Mouse (Mus musculus): ENCODE results near the gene Adgrf2. TPM values are rescaled to one million over a fixed set of nuclear protein-coding genes. Genes with fewer than 3 reads are reported as not detected.

The Adgrf2 gene
- polyA plus RNA-seq, 1 experiment, result not detected

- TF ChIP-seq CEBPB (IDR thresholded peaks at IDR 0.05; ENCODE audit: low read depth), result no peak
- no peak for TF ChIP-seq CTCF (IDR thresholded peaks at IDR 0.05; ENCODE audit: control insufficient read depth, insufficient read depth, insufficient read length)
- no peak for TF ChIP-seq FOSL1 (IDR thresholded peaks at IDR 0.05; ENCODE audit: insufficient read depth, low read length, poor library complexity, severe bottlenecking)
- no peak for TF ChIP-seq MYOD1 (IDR thresholded peaks at IDR 0.05; ENCODE audit: control insufficient read depth, insufficient read length, low read depth)
- TF ChIP-seq MAX (IDR thresholded peaks at IDR 0.05), result no peak
- TF ChIP-seq USF1 (IDR thresholded peaks at IDR 0.05; ENCODE audit: low read depth), result no peak
- TF ChIP-seq MYOG (IDR thresholded peaks at IDR 0.05; ENCODE audit: control insufficient read depth, extremely low read depth, insufficient read length), result no peak
- Histone ChIP-seq H3K27me3 (ENCODE audit: control insufficient read depth, insufficient read depth, insufficient read length) (no peaks in the 10 kb centered on the region), H3K79me3 (ENCODE audit: low read depth) (no peaks in the 10 kb centered on the region), H3K4me3 (ENCODE audit: insufficient read depth, poor library complexity, severe bottlenecking) (no peak overlapping the region), H3K79me2 (ENCODE audit: control insufficient read depth, insufficient read depth) (no peaks in the 10 kb centered on the region), H3ac (ENCODE audit: control insufficient read depth, insufficient read length, low read depth) (no peak overlapping the region), H3K36me3 (ENCODE audit: control insufficient read depth, insufficient read depth) (no peaks in the 10 kb centered on the region)
These were observed 27.0 kb downstream of the Adgrf2 start for GRCm38 (mm10) chr17:42714991-42715390.

DNA sequence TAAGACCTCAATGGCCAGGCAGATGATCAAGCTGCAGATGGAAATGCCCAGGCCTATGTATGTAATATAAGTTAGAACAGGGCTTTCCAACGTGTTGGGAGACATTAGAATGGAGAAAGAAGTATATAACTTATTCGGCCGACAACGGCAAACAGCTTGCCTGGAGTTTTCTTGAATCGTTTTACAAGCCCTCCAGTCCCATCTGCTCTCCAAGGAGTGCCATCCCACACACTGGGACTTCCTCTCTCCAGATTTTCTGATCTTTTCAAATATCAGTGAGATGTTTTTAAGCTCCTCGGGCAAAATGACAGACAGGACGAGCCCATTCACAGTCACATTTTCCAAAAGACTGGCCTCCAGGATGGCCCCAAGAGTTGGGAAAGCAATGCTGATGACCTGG, 31.3 kb downstream of the Adgrf2 start:
- H3K36me3 ChIP-seq (ENCODE audit: control insufficient read depth, insufficient read depth), result no peaks in the 10 kb centered on the region
- H3K27me3 ChIP-seq (ENCODE audit: control insufficient read depth, insufficient read depth, insufficient read length), result no peaks in the 10 kb centered on the region
- H3ac ChIP-seq (ENCODE audit: control insufficient read depth, insufficient read length, low read depth), result no peak overlapping the region
- H3K79me3 ChIP-seq (ENCODE audit: low read depth), result no peaks in the 10 kb centered on the region
- TF ChIP-seq USF1 (IDR thresholded peaks at IDR 0.05; ENCODE audit: low read depth) (no peak), FOSL1 (IDR thresholded peaks at IDR 0.05; ENCODE audit: insufficient read depth, low read length, poor library complexity, severe bottlenecking) (no peak), CTCF (IDR thresholded peaks at IDR 0.05; ENCODE audit: control insufficient read depth, insufficient read depth, insufficient read length) (no peak), CEBPB (IDR thresholded peaks at IDR 0.05; ENCODE audit: low read depth) (no peak), MYOG (IDR thresholded peaks at IDR 0.05; ENCODE audit: control insufficient read depth, extremely low read depth, insufficient read length) (no peak), MYOD1 (IDR thresholded peaks at IDR 0.05; ENCODE audit: control insufficient read depth, insufficient read length, low read depth) (no peak), MAX (IDR thresholded peaks at IDR 0.05) (no peak)
- no peak overlapping the region for H3K4me3 ChIP-seq (ENCODE audit: insufficient read depth, poor library complexity, severe bottlenecking)
- no peaks in the 10 kb centered on the region for H3K79me2 ChIP-seq (ENCODE audit: control insufficient read depth, insufficient read depth)

- Histone ChIP-seq H3K79me3 (ENCODE audit: low read depth) (no peaks in the 10 kb centered on the region), H3K79me2 (ENCODE audit: control insufficient read depth, insufficient read depth) (no peaks in the 10 kb centered on the region), H3K27me3 (ENCODE audit: control insufficient read depth, insufficient read depth, insufficient read length) (no peaks in the 10 kb centered on the region), H3K4me3 (ENCODE audit: insufficient read depth, poor library complexity, severe bottlenecking) (no peak overlapping the region), H3ac (ENCODE audit: control insufficient read depth, insufficient read length, low read depth) (no peak overlapping the region), H3K36me3 (ENCODE audit: control insufficient read depth, insufficient read depth) (no peaks in the 10 kb centered on the region)
- TF ChIP-seq MAX (IDR thresholded peaks at IDR 0.05) (no peak), MYOG (IDR thresholded peaks at IDR 0.05; ENCODE audit: control insufficient read depth, extremely low read depth, insufficient read length) (no peak), CEBPB (IDR thresholded peaks at IDR 0.05; ENCODE audit: low read depth) (no peak), USF1 (IDR thresholded peaks at IDR 0.05; ENCODE audit: low read depth) (no peak), FOSL1 (IDR thresholded peaks at IDR 0.05; ENCODE audit: insufficient read depth, low read length, poor library complexity, severe bottlenecking) (no peak), MYOD1 (IDR thresholded peaks at IDR 0.05; ENCODE audit: control insufficient read depth, insufficient read length, low read depth) (no peak)
These were observed 36.4 kb downstream of the Adgrf2 start for GRCm38 (mm10) chr17:42705611-42706010.

GRCm38 (mm10) chr17:42702198-42702597, 39.8 kb downstream of the Adgrf2 start:
- no peak overlapping the region for H3K4me3 ChIP-seq (ENCODE audit: insufficient read depth, poor library complexity, severe bottlenecking)
- no peaks in the 10 kb centered on the region for H3K79me2 ChIP-seq (ENCODE audit: control insufficient read depth, insufficient read depth)
- TF ChIP-seq MYOD1 (IDR thresholded peaks at IDR 0.05; ENCODE audit: control insufficient read depth, insufficient read length, low read depth) (no peak), MYOG (IDR thresholded peaks at IDR 0.05; ENCODE audit: control insufficient read depth, extremely low read depth, insufficient read length) (no peak), CTCF (IDR thresholded peaks at IDR 0.05; ENCODE audit: control insufficient read depth, insufficient read depth, insufficient read length) (no peak)
- no peaks in the 10 kb centered on the region for H3K36me3 ChIP-seq (ENCODE audit: control insufficient read depth, insufficient read depth)
- H3K79me3 ChIP-seq (ENCODE audit: low read depth), result no peaks in the 10 kb centered on the region
- H3K27me3 ChIP-seq (ENCODE audit: control insufficient read depth, insufficient read depth, insufficient read length), result no peaks in the 10 kb centered on the region
- no peak overlapping the region for H3ac ChIP-seq (ENCODE audit: control insufficient read depth, insufficient read length, low read depth)

DNA sequence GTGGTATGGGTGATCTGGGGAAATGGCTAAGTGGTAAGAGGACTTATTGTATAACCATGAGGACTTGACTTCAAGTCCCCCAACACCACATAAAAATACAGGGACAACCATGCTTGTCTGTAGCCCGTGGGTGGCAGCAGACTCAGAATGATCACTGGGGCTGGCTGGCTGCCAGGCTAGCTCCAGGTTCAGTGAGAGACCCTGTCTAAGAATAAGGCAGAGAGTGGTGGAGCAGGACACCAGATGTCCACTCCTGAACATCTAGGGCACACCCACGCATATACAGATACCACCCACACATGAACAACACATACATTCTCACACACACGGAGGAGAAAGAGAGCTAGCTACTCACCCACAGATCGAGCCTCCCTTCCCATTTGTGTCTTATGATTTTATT, 47.2 kb downstream of the Adgrf2 start:
- TF ChIP-seq MAX (IDR thresholded peaks at IDR 0.05), result no peak
- TF ChIP-seq MYOD1 (IDR thresholded peaks at IDR 0.05; ENCODE audit: control insufficient read depth, insufficient read length, low read depth), result no peak
- no peak for TF ChIP-seq CEBPB (IDR thresholded peaks at IDR 0.05; ENCODE audit: low read depth)
- no peak for TF ChIP-seq CTCF (IDR thresholded peaks at IDR 0.05; ENCODE audit: control insufficient read depth, insufficient read depth, insufficient read length)
- no peak for TF ChIP-seq USF1 (IDR thresholded peaks at IDR 0.05; ENCODE audit: low read depth)
- TF ChIP-seq MYOG (IDR thresholded peaks at IDR 0.05; ENCODE audit: control insufficient read depth, extremely low read depth, insufficient read length), result no peak
- Histone ChIP-seq H3K79me3 (ENCODE audit: low read depth) (no peaks in the 10 kb centered on the region), H3K27me3 (ENCODE audit: control insufficient read depth, insufficient read depth, insufficient read length) (no peaks in the 10 kb centered on the region), H3K79me2 (ENCODE audit: control insufficient read depth, insufficient read depth) (no peaks in the 10 kb centered on the region), H3K36me3 (ENCODE audit: control insufficient read depth, insufficient read depth) (no peaks in the 10 kb centered on the region), H3K4me3 (ENCODE audit: insufficient read depth, poor library complexity, severe bottlenecking) (no peak overlapping the region), H3ac (ENCODE audit: control insufficient read depth, insufficient read length, low read depth) (no peak overlapping the region)

GRCm38 (mm10) chr17:42692136-42692535, 49.8 kb downstream of the Adgrf2 start, which contains the start of gene Adgrf4:
TSS of gene Adgrf4 (minus strand) at chr17:42692284.
- Histone ChIP-seq H3K4me3 (ENCODE audit: insufficient read depth, poor library complexity, severe bottlenecking) (no peak within 1 kb of the TSS), H3ac (ENCODE audit: control insufficient read depth, insufficient read length, low read depth) (no peak within 1 kb of the TSS), H3K79me3 (ENCODE audit: low read depth) (no peaks in the 10 kb centered on the region), H3K36me3 (ENCODE audit: control insufficient read depth, insufficient read depth) (no peaks in the 10 kb centered on the region), H3K27me3 (ENCODE audit: control insufficient read depth, insufficient read depth, insufficient read length) (no peaks in the 10 kb centered on the region), H3K79me2 (ENCODE audit: control insufficient read depth, insufficient read depth) (no peaks in the 10 kb centered on the region)
- no peak for TF ChIP-seq CEBPB (IDR thresholded peaks at IDR 0.05; ENCODE audit: low read depth)
- no peak for TF ChIP-seq USF1 (IDR thresholded peaks at IDR 0.05; ENCODE audit: low read depth)
- no peak for TF ChIP-seq MYOD1 (IDR thresholded peaks at IDR 0.05; ENCODE audit: control insufficient read depth, insufficient read length, low read depth)
- no peak for TF ChIP-seq CTCF (IDR thresholded peaks at IDR 0.05; ENCODE audit: control insufficient read depth, insufficient read depth, insufficient read length)
- no peak for TF ChIP-seq MAX (IDR thresholded peaks at IDR 0.05)
- TF ChIP-seq MYOG (IDR thresholded peaks at IDR 0.05; ENCODE audit: control insufficient read depth, extremely low read depth, insufficient read length), result no peak
- TF ChIP-seq FOSL1 (IDR thresholded peaks at IDR 0.05; ENCODE audit: insufficient read depth, low read length, poor library complexity, severe bottlenecking), result no peak

Data from C2C12 (cell line).